Mouse (Mus musculus): ENCODE results near the gene Map9. TPM values are rescaled to one million over a fixed set of nuclear protein-coding genes. Genes with fewer than 3 reads are reported as not detected.
A peak's percentile ranks its signal among the peaks of the same experiment; 100 is the strongest.
"Not testable (repeated sequence)": the region's sequence is repeated elsewhere in the genome, so short reads cannot be mapped to it uniquely, and the experiment has no call there.

The Map9 gene
- polyA plus RNA-seq, 1 experiment from 2014 or later: 68.3 TPM

- Histone ChIP-seq H3K27me3 (ENCODE audit: control insufficient read depth, insufficient read depth, low read length) (no peaks in the 10 kb centered on the region), H3K4me2 (replicated peaks) (no peak overlapping the region), H3K4me3 (replicated peaks; ENCODE audit: low read length) (no peak overlapping the region), H3K9ac (no peak overlapping the region), H3K4me1 (replicated peaks; ENCODE audit: control insufficient read depth, insufficient read depth, low read length) (no peaks in the 10 kb centered on the region), H3K9me3 (ENCODE audit: control insufficient read depth, low read length) (no peaks in the 10 kb centered on the region), H3K36me3 (replicated peaks; ENCODE audit: control insufficient read depth, insufficient read depth) (peaks cover 73% of the 10 kb centered on the region), H3K27ac (no peak overlapping the region)
- ATAC-seq (ENCODE audit: low FRiP score) (no peak), DNase-seq (ENCODE audit: low spot score) (no peak)
- WGBS: 89% methylated on average over 8 of the region's 8 CpGs
Observed at GRCm38 (mm10) chr3:82385091-82385490, 27.2 kb downstream of the Map9 start.

- DNase-seq (ENCODE audit: low spot score): no peak
- Histone ChIP-seq H3K4me2 (replicated peaks) (no peak overlapping the region), H3K4me1 (replicated peaks; ENCODE audit: control insufficient read depth, insufficient read depth, low read length) (no peaks in the 10 kb centered on the region), H3K27ac (no peak overlapping the region), H3K27me3 (ENCODE audit: control insufficient read depth, insufficient read depth, low read length) (no peaks in the 10 kb centered on the region), H3K9me3 (ENCODE audit: control insufficient read depth, low read length) (no peaks in the 10 kb centered on the region), H3K4me3 (replicated peaks; ENCODE audit: low read length) (no peak overlapping the region), H3K36me3 (replicated peaks; ENCODE audit: control insufficient read depth, insufficient read depth) (no peaks in the 10 kb centered on the region), H3K9ac (no peak overlapping the region)
- 88% methylated on average over 6 of the region's 6 CpGs for WGBS
- no peak for ATAC-seq (ENCODE audit: low FRiP score)
Observed at GRCm38 (mm10) chr3:82405830-82406229, 48.0 kb downstream of the Map9 start.

DNA sequence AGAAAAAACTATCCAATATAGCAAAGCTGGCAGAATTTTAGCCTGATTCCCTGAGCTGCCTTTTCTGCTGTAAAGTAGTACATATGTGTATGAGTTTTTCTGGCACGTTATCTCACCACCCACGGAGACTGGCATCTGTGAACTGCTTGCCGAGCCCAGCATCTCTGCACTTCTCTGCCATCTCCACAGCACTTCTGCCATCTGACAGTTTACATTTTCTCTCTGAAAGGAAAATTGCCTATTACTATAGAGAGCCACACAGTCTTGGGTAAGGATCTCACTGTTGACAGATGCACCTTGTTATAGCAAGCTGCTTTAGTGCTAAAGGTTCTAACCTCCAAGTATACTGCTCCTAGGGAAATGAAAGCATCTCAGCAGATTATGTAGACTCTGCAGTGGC lies 48.5 kb downstream of the Map9 start:
- H3K27me3 ChIP-seq (ENCODE audit: control insufficient read depth, insufficient read depth, low read length): no peaks in the 10 kb centered on the region
- 70% methylated on average over 3 of the region's 3 CpGs for WGBS
- DNase-seq (ENCODE audit: low spot score) (peak; percentile 41), ATAC-seq (ENCODE audit: low FRiP score) (peak; percentile 70)
- H3K4me2 ChIP-seq (replicated peaks): no peak overlapping the region
- no peaks in the 10 kb centered on the region for H3K4me1 ChIP-seq (replicated peaks; ENCODE audit: control insufficient read depth, insufficient read depth, low read length)
- no peaks in the 10 kb centered on the region for H3K36me3 ChIP-seq (replicated peaks; ENCODE audit: control insufficient read depth, insufficient read depth)
- no peak overlapping the region for H3K9ac ChIP-seq
- no peak overlapping the region for H3K4me3 ChIP-seq (replicated peaks; ENCODE audit: low read length)
- no peaks in the 10 kb centered on the region for H3K9me3 ChIP-seq (ENCODE audit: control insufficient read depth, low read length)
- H3K27ac ChIP-seq: peak overlapping the region; percentile 32; the same call in 1 of the 2 replicates

GRCm38 (mm10) chr3:82407432-82407831 lies 49.6 kb downstream of the Map9 start:
- 69% methylated on average over 2 of the region's 2 CpGs for WGBS
- Histone ChIP-seq H3K4me1 (replicated peaks; ENCODE audit: control insufficient read depth, insufficient read depth, low read length) (no peaks in the 10 kb centered on the region), H3K27ac (no peak overlapping the region), H3K27me3 (ENCODE audit: control insufficient read depth, insufficient read depth, low read length) (no peaks in the 10 kb centered on the region), H3K9ac (no peak overlapping the region), H3K36me3 (replicated peaks; ENCODE audit: control insufficient read depth, insufficient read depth) (no peaks in the 10 kb centered on the region), H3K4me2 (replicated peaks) (no peak overlapping the region), H3K9me3 (ENCODE audit: control insufficient read depth, low read length) (no peaks in the 10 kb centered on the region), H3K4me3 (replicated peaks; ENCODE audit: low read length) (no peak overlapping the region)
- ATAC-seq (ENCODE audit: low FRiP score): no peak
- DNase-seq (ENCODE audit: low spot score): peak; percentile 27

DNA sequence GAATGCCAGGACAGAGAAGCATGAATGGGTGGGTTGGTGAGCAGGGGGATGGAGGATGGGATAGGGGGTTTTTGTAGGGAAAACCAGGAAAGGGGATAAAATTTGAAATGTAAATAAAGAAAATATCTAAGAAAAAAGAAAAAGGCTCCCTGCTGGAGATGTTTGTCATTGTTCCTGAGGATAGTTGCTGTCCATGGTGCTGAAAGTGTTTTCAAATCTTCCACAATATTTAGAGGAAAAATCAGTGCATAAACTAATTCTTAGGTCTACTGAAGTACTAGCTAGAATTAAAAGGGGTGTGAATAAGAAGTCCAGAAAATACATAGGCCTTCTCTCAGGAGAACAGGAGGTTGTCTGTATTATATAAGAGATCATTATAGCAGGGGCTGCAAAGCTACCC lies 54.6 kb downstream of the Map9 start:
- Histone ChIP-seq H3K9me3 (ENCODE audit: control insufficient read depth, low read length) (no peaks in the 10 kb centered on the region), H3K4me1 (replicated peaks; ENCODE audit: control insufficient read depth, insufficient read depth, low read length) (no peaks in the 10 kb centered on the region), H3K4me3 (replicated peaks; ENCODE audit: low read length) (no peak overlapping the region), H3K27me3 (ENCODE audit: control insufficient read depth, insufficient read depth, low read length) (no peaks in the 10 kb centered on the region), H3K9ac (no peak overlapping the region), H3K27ac (no peak overlapping the region), H3K4me2 (replicated peaks) (no peak overlapping the region), H3K36me3 (replicated peaks; ENCODE audit: control insufficient read depth, insufficient read depth) (no peaks in the 10 kb centered on the region)
- DNase-seq (ENCODE audit: low spot score): peak; percentile 67
- ATAC-seq (ENCODE audit: low FRiP score): no peak

DNA sequence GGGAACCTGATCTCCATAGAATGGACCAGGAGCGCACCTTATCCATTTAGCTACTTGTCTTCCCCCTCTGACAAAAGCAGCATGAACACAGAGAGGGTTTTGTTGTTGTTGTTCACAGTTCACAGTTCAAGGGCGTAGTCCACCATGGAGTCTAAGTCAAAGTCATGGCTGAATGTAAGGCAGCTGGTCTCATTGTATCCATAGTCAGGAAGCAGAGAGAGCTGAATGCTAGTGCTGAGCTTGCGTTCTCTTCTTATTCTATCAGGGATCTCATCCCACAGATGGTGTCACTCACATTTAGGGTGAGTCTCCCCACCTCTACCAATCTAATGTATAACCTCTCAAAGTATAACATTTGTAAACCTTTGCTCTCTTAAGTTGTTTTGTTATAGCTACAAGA lies 60.1 kb downstream of the Map9 start:
- Histone ChIP-seq H3K4me1 (replicated peaks; ENCODE audit: control insufficient read depth, insufficient read depth, low read length) (no peaks in the 10 kb centered on the region), H3K9ac (no peak overlapping the region), H3K9me3 (ENCODE audit: control insufficient read depth, low read length) (no peaks in the 10 kb centered on the region), H3K4me2 (replicated peaks) (no peak overlapping the region), H3K36me3 (replicated peaks; ENCODE audit: control insufficient read depth, insufficient read depth) (no peaks in the 10 kb centered on the region), H3K4me3 (replicated peaks; ENCODE audit: low read length) (no peak overlapping the region), H3K27me3 (ENCODE audit: control insufficient read depth, insufficient read depth, low read length) (no peaks in the 10 kb centered on the region), H3K27ac (no peak overlapping the region)
- ATAC-seq (ENCODE audit: low FRiP score): no peak
- DNase-seq (ENCODE audit: low spot score): no peak
- WGBS: 89% methylated on average over 3 of the region's 3 CpGs

DNA sequence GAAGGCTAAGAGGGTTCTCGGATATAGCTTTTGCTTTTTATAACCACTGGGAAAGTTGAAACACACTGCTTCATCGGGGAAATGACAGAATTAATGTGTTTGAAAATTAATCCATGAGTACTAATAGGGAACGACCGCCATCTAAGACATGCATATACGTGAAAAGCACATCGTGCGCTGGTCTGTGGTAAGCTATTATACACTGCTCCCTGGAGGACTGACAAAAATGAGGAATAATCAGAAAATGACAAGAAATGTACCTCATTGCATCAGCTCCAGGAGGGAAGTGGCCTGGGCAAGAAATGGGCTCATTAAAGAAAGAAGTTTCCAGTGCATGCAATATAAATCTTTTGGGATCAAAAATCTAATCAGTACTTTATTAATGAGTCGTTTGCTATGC lies 77.5 kb downstream of the Map9 start:
- no peak overlapping the region for H3K9ac ChIP-seq
- no peak overlapping the region for H3K27ac ChIP-seq
- H3K27me3 ChIP-seq (ENCODE audit: control insufficient read depth, insufficient read depth, low read length): no peaks in the 10 kb centered on the region
- no peaks in the 10 kb centered on the region for H3K36me3 ChIP-seq (replicated peaks; ENCODE audit: control insufficient read depth, insufficient read depth)
- no peaks in the 10 kb centered on the region for H3K4me1 ChIP-seq (replicated peaks; ENCODE audit: control insufficient read depth, insufficient read depth, low read length)
- no peak overlapping the region for H3K4me3 ChIP-seq (replicated peaks; ENCODE audit: low read length)
- H3K9me3 ChIP-seq (ENCODE audit: control insufficient read depth, low read length): no peaks in the 10 kb centered on the region
- peak; percentile 55; the same call in 1 of the 2 replicates for ATAC-seq (ENCODE audit: low FRiP score)
- peak; percentile 29 for DNase-seq (ENCODE audit: low spot score)
- H3K4me2 ChIP-seq (replicated peaks): no peak overlapping the region
- 72% methylated on average over 8 of the region's 8 CpGs for WGBS

DNA sequence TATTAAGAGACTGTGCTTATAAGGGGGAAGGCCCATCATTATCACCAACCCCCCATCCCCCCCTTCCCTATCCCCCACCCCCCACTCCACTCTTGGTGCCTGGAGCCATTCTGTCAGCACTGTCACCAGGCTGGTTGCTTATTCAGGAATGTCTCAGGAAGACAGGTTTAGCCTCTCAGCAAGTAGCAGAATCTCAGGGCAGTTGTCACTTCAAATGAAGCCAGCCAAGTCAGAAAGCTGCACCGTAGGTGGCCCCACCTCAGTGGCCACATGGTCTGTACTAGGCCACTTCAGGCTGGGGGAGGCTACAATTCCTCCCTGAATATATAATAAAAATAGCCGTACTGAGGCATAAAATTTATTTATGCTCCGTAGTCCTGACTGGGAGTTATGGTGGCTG lies 83.1 kb downstream of the Map9 start:
- Histone ChIP-seq H3K27ac (no peak overlapping the region), H3K9me3 (ENCODE audit: control insufficient read depth, low read length) (no peaks in the 10 kb centered on the region), H3K9ac (no peak overlapping the region), H3K27me3 (ENCODE audit: control insufficient read depth, insufficient read depth, low read length) (no peaks in the 10 kb centered on the region), H3K36me3 (replicated peaks; ENCODE audit: control insufficient read depth, insufficient read depth) (no peaks in the 10 kb centered on the region), H3K4me2 (replicated peaks) (no peak overlapping the region), H3K4me3 (replicated peaks; ENCODE audit: low read length) (no peak overlapping the region), H3K4me1 (replicated peaks; ENCODE audit: control insufficient read depth, insufficient read depth, low read length) (no peaks in the 10 kb centered on the region)
- no peak for ATAC-seq (ENCODE audit: low FRiP score)
- 51% methylated on average over 3 of the region's 3 CpGs for WGBS
- DNase-seq (ENCODE audit: low spot score): no peak

- H3K4me3 ChIP-seq (replicated peaks; ENCODE audit: low read length); H3K9ac ChIP-seq; H3K4me2 ChIP-seq (replicated peaks); H3K36me3 ChIP-seq (replicated peaks; ENCODE audit: control insufficient read depth, insufficient read depth); H3K27ac ChIP-seq; H3K4me1 ChIP-seq (replicated peaks; ENCODE audit: control insufficient read depth, insufficient read depth, low read length); H3K9me3 ChIP-seq (ENCODE audit: control insufficient read depth, low read length); ATAC-seq (ENCODE audit: low FRiP score); H3K27me3 ChIP-seq (ENCODE audit: control insufficient read depth, insufficient read depth, low read length); DNase-seq (ENCODE audit: low spot score): not testable (repeated sequence)
Observed at GRCm38 (mm10) chr3:82441601-82442000, 83.8 kb downstream of the Map9 start.

All from hindbrain, embryonic 14.5 days (tissue).